Mouse (Mus musculus) hindlimb bud, embryonic 11.5 days (tissue): ENCODE measurements around the gene Pde9a.
A peak's percentile ranks its signal among the peaks of the same experiment; 100 is the strongest.
"Not testable (repeated sequence)": the region's sequence is repeated elsewhere in the genome, so short reads cannot be mapped to it uniquely, and the experiment has no call there.

Experiments
- DNase-seq: peaks from one replicate; pipeline ENCODE4 v3.0.0-alpha.2; 2012; ENCODE audit warnings: low read depth, low spot score; ENCODE audit errors: extremely low spot score

Pde9a gene

GRCm38 (mm10) chr17:31385671-31386665 is at the start of gene Pde9a:
TSS of gene Pde9a (plus strand) at chr17:31386210.
- no peak for DNase-seq

GRCm38 (mm10) chr17:31339769-31340168 is 46.2 kb upstream of the Pde9a start:
- DNase-seq, result no peak

DNA sequence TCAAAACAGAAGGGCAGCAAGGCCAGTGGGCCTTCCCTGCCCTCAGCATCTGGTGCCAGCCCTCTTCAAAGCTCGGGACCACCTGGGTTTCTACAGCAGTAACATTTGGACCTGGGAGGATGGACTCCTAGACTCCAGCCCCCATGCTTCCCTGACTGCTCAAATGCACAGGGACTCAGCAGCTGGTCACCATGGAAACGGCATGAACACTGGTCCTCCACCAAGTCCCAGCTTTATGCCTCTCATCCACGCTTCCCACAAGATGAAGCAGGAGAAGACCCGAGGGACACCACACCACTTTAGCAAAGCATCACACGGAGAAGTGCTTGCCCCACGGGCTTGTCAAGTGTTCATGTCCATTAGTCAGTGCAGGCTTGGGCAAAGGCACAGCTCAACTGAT is 43.8 kb upstream of the Pde9a start:
- DNase-seq, result no peak

DNA sequence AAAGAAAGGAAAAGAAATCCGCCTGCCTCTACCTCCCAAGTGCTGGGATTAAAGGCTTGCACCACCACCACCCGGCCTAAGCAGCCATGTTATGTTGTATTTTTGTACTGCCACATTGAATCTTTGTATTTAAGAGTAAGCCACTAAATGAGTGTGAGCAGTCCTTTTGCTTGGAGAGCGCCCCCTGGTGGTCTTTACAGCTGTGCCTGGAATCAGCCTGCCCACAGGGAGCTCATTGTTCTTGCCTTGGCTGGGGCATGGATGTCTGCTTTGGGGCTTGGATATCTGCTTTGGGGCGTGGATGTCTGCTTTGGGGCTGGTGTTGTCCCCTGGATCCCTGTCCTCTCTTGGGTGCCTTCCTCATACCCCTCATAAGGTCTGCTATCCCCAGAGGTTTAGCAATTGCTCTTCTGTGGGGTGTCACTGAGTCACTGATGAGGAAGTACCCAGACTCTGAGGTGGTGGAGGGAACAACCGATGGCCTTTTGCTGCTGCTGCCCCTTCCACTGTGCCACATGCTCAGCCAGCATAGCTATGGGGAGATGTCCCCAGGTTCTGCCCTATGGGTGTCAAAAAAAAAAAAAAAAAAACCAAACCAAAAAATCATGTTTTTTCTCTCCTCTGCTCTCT is 41.7 kb upstream of the Pde9a start:
- peak; percentile 41 for DNase-seq

DNA sequence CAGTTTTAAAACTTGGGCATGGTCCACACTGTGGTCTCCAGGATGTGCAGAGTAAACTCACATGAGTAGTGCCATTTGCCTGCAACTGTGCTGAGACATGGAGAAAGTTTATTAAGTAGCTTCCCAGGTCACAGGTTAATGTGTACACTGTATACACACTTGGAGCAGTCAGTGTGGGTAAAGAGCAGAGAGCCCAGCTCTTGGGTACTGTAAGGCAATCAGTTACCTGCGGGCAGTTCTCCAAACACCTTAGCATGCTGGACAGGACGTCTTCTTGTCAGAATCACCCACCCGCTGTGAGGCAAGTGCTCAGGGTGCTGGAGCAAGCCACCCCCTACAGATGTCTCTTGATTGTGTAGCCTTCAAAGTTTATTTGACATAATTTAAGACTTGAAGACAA is 41.2 kb upstream of the Pde9a start:
- DNase-seq, result no peak

DNA sequence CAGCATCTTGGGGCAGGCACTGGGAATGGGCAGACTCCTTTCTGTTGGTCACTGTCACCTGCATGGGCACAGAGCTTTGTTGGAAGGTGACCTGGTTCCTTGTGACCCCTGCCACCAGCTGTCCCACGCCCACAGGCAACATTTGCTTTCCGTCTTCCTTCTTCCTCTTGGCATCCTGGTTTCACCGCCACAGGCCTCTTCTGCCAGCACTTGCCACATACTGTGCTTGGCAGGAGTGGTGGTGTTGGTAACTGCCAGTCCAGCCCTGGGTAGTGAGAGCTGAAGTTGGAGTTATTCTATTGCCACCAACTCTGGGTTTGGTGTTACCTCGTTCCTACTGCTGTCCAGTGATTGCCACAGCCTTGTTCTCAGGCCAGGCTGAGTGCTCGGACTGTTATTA is 37.9 kb upstream of the Pde9a start:
- no peak for DNase-seq

DNA sequence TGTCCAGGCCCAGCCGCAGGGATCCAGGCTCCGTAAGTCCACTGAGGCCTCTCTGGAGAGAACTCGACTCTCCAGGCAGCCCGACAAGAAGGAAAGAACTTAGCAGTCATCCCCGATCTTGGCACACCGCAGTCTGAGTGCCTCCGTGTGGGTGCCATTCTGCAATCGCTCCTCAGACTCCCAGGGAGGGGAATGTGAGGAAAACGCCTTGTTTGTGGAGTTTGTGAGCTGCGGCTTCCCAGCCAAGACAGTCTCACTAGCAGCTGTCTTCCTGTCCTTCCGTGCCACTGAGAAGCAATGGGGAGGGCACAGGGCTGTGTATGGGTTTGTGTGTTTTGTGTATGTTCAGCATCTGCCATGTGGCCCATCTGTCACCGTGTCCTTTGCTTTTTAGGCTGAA is 36.6 kb upstream of the Pde9a start:
- no peak for DNase-seq

GRCm38 (mm10) chr17:31351984-31352383 is 34.0 kb upstream of the Pde9a start:
- DNase-seq, result no peak

GRCm38 (mm10) chr17:31353255-31353654 is 32.8 kb upstream of the Pde9a start:
- no peak for DNase-seq

DNA sequence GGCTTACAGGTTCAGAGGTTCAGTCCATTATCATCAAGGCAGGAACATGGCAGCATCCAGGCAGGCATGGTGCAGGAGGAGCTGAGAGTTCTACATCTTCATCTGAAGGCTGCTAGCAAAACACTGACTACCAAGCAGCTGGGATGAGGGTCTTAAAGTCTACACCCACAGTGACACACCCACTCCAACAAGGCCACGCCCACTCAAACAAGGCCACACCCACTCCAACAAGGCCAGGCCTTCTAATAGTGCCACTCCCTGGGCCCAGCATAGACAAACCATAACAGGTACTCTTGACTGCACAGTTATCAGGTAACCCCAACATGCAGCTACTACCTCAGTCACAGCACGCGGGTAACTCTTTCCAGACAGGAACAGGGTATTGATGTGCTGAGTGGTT is 31.3 kb upstream of the Pde9a start:
- DNase-seq, result not testable (repeated sequence)

DNA sequence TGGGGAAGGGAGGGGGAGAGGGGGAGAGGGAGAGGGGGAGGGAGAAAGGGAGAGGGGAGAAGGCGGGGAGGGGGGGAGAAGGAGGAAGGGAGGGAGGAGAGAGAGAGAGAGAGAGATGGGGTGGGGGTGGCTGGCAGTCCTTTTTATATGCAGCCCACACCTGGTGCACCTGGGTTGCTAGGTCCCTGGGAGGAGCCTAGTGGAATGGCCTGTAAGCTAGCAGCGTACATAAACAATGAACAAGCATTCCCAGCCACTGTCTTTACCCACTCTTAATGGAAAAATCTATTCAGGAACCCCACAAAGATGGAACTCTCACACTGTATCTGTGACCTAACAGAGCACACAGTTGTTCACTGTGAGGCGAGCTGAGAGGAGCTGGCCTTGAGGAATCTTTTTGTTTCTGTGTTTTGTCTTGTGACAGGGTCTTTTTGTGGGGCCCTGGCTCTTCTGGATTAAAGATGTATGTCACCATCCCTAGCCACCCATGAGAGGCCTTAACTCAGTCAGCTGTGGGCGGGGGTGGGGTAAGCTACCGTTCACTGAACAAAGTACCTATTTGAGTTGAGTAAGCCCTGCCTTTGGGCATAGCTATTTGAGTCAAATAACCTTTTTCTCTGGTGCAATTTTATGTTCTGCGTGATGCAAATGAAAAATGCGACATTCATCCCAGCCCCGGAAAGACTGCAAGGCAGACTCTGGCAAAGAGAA is 30.1 kb upstream of the Pde9a start:
- DNase-seq, result no peak

- DNase-seq, result no peak
These were observed 25.4 kb upstream of the Pde9a start for GRCm38 (mm10) chr17:31360582-31360981.

DNA sequence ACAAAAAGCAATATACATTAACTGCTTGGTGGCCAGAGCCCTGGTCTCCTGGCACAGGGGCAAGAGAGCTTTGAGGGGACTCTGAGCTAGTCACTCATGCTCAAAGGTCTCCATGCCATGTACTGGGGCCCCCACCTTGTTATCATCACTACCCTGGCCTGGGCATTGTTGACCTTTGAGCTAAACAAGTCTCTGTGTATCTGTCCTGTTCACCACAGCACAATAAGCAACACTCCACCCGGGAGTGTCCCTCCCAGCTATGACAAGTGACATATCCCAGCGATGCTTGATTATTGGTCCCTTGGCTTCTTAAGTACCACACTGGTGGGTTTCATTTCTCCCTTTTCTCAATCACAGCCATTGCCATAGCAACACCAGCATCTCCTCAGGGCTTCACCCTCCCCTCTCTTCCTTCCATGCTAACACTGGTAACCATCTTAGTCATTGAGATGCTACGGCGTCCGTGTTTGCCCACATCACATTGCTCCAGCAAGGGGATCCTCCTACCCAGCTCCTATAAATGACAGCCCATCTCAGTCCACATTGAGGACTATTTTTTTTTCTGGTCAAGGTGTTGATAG is 20.3 kb upstream of the Pde9a start:
- no peak for DNase-seq

- DNase-seq, result no peak
These were observed 15.8 kb upstream of the Pde9a start for GRCm38 (mm10) chr17:31370221-31370620.

- DNase-seq, result no peak
These were observed 15.1 kb upstream of the Pde9a start for GRCm38 (mm10) chr17:31370931-31371330.

- no peak for DNase-seq
These were observed 8.0 kb upstream of the Pde9a start for GRCm38 (mm10) chr17:31377961-31378360.

DNA sequence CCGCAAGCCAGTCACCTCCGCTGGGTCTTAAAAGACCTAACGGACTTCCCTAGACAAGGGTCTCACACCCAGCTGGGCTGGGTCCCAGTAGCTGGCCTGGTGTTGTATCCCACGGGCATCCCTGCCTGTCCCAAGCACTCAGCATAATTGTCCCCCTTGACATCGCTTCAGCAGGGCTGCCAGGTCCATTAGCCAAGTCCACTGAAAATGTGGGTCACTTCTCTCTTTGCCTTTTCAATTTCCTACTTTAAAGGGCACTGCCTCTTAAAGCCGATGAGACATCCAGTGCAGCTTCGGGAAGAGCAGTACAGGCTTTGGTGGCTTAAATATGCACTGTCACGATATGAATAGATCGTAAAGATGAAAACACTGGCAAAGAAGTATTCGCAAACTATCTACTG is 7.6 kb upstream of the Pde9a start:
- no peak for DNase-seq

GRCm38 (mm10) chr17:31379086-31379485 is 6.9 kb upstream of the Pde9a start:
- DNase-seq, result no peak

DNA sequence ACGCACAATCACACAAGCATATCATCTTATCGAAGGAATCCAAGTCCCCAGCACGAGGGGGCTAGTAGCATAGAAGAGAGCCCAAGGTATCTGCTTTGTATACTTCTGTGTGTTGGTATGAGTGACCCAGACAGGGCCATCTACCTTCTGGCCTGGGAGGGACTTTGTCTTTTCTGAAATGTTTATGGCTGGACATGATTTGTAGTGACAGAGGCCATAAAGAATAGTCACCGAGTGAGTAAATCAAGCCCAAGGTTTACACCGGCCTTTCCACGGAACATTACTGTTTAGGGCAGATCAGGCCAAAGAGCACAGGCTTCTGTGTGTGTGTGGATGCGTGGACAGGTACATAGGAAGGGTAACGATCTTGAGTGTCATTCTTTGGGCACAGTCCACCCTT is 6.1 kb upstream of the Pde9a start:
- no peak for DNase-seq

GRCm38 (mm10) chr17:31383320-31383719 is 2.7 kb upstream of the Pde9a start:
- DNase-seq, result no peak

GRCm38 (mm10) chr17:31384968-31385627 is 912 bp upstream of the Pde9a start:
- no peak for DNase-seq
